Mouse (Mus musculus): ENCODE data around the gene Sfxn3. TPM values are rescaled to one million over a fixed set of nuclear protein-coding genes. Genes with fewer than 3 reads are reported as not detected.

The Sfxn3 gene
- polyA plus RNA-seq, 1 experiment from 2014 or later: 34.8 TPM

GRCm38 (mm10) chr19:45067758-45068510 is 20.6 kb downstream of the Sfxn3 start:
- Histone ChIP-seq H3K27ac (no peak overlapping the region), H3K36me3 (ENCODE audit: inconsistent target) (no peaks in the 10 kb centered on the region), H3K79me2 (ENCODE audit: inconsistent target) (no peaks in the 10 kb centered on the region), H3K4me3 (ENCODE audit: inconsistent target) (no peak overlapping the region)
- WGBS (ENCODE audit: missing documents): 70% methylated on average over 7 of the region's 7 CpGs

GRCm38 (mm10) chr19:45073871-45074542 is 26.7 kb downstream of the Sfxn3 start:
- 3% methylated on average over 20 of the region's 20 CpGs for WGBS (ENCODE audit: missing documents)

GRCm38 (mm10) chr19:45074580-45075322 is 27.4 kb downstream of the Sfxn3 start, which contains the start of gene Kazald1:
TSS of gene Kazald1 (plus strand) at chr19:45075241.
- Histone ChIP-seq H3K4me3 (ENCODE audit: inconsistent target) (peak within 1 kb of the TSS; percentile 79), H3K36me3 (ENCODE audit: inconsistent target) (no peaks in the 10 kb centered on the region), H3K27ac (peak within 1 kb of the TSS; percentile 93), H3K79me2 (ENCODE audit: inconsistent target) (no peaks in the 10 kb centered on the region)
- under 1% methylated on average over 45 of the region's 45 CpGs for WGBS (ENCODE audit: missing documents)

More at GRCm38 (mm10) chr19:45073871-45074542, 26.7 kb downstream of the Sfxn3 start:
- Histone ChIP-seq H3K4me3 (ENCODE audit: inconsistent target) (peak overlapping the region; percentile 79), H3K27ac (peak overlapping the region; percentile 93), H3K79me2 (ENCODE audit: inconsistent target) (no peaks in the 10 kb centered on the region), H3K36me3 (ENCODE audit: inconsistent target) (no peaks in the 10 kb centered on the region)

GRCm38 (mm10) chr19:45075323-45076035 is 28.2 kb downstream of the Sfxn3 start:
- 3% methylated on average over 32 of the region's 32 CpGs for WGBS (ENCODE audit: missing documents)
- H3K27ac ChIP-seq: peak overlapping the region; percentile 93

GRCm38 (mm10) chr19:45076036-45076575 is 28.8 kb downstream of the Sfxn3 start:
- 0 out of 2 replicates have a peak overlapping the region, but pooled peaks have one; percentile 93 for H3K27ac ChIP-seq
- H3K36me3 ChIP-seq (ENCODE audit: inconsistent target): no peaks in the 10 kb centered on the region
- no peaks in the 10 kb centered on the region for H3K79me2 ChIP-seq (ENCODE audit: inconsistent target)
- peak overlapping the region; percentile 79; the same call in 1 of the 2 replicates for H3K4me3 ChIP-seq (ENCODE audit: inconsistent target)
- WGBS (ENCODE audit: missing documents): 34% methylated on average over 16 of the region's 17 CpGs

More at GRCm38 (mm10) chr19:45075323-45076035, 28.2 kb downstream of the Sfxn3 start:
- H3K4me3 ChIP-seq (ENCODE audit: inconsistent target): peak overlapping the region; percentile 79
- no peaks in the 10 kb centered on the region for H3K79me2 ChIP-seq (ENCODE audit: inconsistent target)
- H3K36me3 ChIP-seq (ENCODE audit: inconsistent target): no peaks in the 10 kb centered on the region

- Histone ChIP-seq H3K79me2 (ENCODE audit: inconsistent target) (no peaks in the 10 kb centered on the region), H3K27ac (no peak overlapping the region), H3K4me3 (ENCODE audit: inconsistent target) (no peak overlapping the region), H3K36me3 (ENCODE audit: inconsistent target) (no peaks in the 10 kb centered on the region)
- 3% methylated on average over 62 of the region's 62 CpGs for WGBS (ENCODE audit: missing documents)
Measured at GRCm38 (mm10) chr19:45076586-45077510, 29.5 kb downstream of the Sfxn3 start.

- no peaks in the 10 kb centered on the region for H3K36me3 ChIP-seq (ENCODE audit: inconsistent target)
- no peak overlapping the region for H3K27ac ChIP-seq
- 35% methylated on average over 19 of the region's 20 CpGs for WGBS (ENCODE audit: missing documents)
- H3K4me3 ChIP-seq (ENCODE audit: inconsistent target): no peak overlapping the region
- H3K79me2 ChIP-seq (ENCODE audit: inconsistent target): no peaks in the 10 kb centered on the region
Measured at GRCm38 (mm10) chr19:45077742-45078645, 30.7 kb downstream of the Sfxn3 start.

- H3K4me3 ChIP-seq (ENCODE audit: inconsistent target): no peak overlapping the region
- no peak overlapping the region for H3K27ac ChIP-seq
- no peaks in the 10 kb centered on the region for H3K79me2 ChIP-seq (ENCODE audit: inconsistent target)
- H3K36me3 ChIP-seq (ENCODE audit: inconsistent target): no peaks in the 10 kb centered on the region
- WGBS (ENCODE audit: missing documents): 21% methylated on average over 17 of the region's 17 CpGs
Measured at GRCm38 (mm10) chr19:45078971-45079764, 31.9 kb downstream of the Sfxn3 start.

- Histone ChIP-seq H3K36me3 (ENCODE audit: inconsistent target) (no peaks in the 10 kb centered on the region), H3K27ac (no peak overlapping the region), H3K4me3 (ENCODE audit: inconsistent target) (no peak overlapping the region), H3K79me2 (ENCODE audit: inconsistent target) (no peaks in the 10 kb centered on the region)
- WGBS (ENCODE audit: missing documents): 6% methylated on average over 43 of the region's 45 CpGs
Measured at GRCm38 (mm10) chr19:45079769-45080515, 32.6 kb downstream of the Sfxn3 start.

- H3K4me3 ChIP-seq (ENCODE audit: inconsistent target): no peak overlapping the region
- no peaks in the 10 kb centered on the region for H3K36me3 ChIP-seq (ENCODE audit: inconsistent target)
- WGBS (ENCODE audit: missing documents): 13% methylated on average over 17 of the region's 17 CpGs
- H3K79me2 ChIP-seq (ENCODE audit: inconsistent target): no peaks in the 10 kb centered on the region
- no peak overlapping the region for H3K27ac ChIP-seq
Measured at GRCm38 (mm10) chr19:45080711-45081110, 33.4 kb downstream of the Sfxn3 start.

- 4% methylated on average over 5 of the region's 5 CpGs for WGBS (ENCODE audit: missing documents)
- Histone ChIP-seq H3K79me2 (ENCODE audit: inconsistent target) (no peaks in the 10 kb centered on the region), H3K36me3 (ENCODE audit: inconsistent target) (no peaks in the 10 kb centered on the region), H3K4me3 (ENCODE audit: inconsistent target) (no peak overlapping the region), H3K27ac (no peak overlapping the region)
Measured at GRCm38 (mm10) chr19:45081279-45081678, 34.0 kb downstream of the Sfxn3 start.

Measured in macrophage (primary cell).